Mouse (Mus musculus): Measurements from ENCODE around the gene Pcgf1. TPM values are rescaled to one million over a fixed set of nuclear protein-coding genes. Genes with fewer than 3 reads are reported as not detected.

The Pcgf1 gene
- polyA plus RNA-seq, 1 experiment from 2014 or later, result 27.8 TPM

GRCm38 (mm10) chr6:83101688-83102556, 24.3 kb downstream of the Pcgf1 start:
- DNase-seq (ENCODE audit: low spot score), result peak; percentile 81

DNA sequence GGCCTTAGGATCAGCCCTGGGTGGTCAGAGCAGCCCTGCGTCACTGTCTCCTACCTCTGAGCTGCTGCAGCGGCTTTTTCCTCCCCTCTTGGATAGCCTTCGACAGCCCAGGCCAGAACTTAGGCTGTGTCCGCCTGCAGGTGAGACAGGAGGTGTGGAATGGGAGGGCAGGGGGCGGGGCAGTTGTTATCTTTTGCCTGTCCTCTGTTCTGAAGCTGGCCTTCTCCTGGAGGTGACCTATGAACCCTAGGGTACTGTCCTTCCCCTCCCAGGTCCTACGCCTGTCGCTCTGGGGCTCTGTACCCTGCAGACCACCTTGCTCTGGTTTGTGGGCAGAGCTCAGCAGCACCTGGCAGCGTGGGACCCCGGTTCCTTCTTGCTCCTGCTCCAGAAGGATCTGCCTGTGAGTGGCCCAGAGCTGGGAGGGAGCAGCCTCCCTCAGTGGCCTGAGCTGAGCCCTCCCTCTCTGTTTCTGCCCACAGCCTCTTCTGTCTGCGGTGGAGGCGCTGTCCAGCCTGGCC, 25.5 kb downstream of the Pcgf1 start:
- no peak for DNase-seq (ENCODE audit: low spot score)

GRCm38 (mm10) chr6:83104158-83104557, 26.5 kb downstream of the Pcgf1 start:
- DNase-seq (ENCODE audit: low spot score), result no peak

DNA sequence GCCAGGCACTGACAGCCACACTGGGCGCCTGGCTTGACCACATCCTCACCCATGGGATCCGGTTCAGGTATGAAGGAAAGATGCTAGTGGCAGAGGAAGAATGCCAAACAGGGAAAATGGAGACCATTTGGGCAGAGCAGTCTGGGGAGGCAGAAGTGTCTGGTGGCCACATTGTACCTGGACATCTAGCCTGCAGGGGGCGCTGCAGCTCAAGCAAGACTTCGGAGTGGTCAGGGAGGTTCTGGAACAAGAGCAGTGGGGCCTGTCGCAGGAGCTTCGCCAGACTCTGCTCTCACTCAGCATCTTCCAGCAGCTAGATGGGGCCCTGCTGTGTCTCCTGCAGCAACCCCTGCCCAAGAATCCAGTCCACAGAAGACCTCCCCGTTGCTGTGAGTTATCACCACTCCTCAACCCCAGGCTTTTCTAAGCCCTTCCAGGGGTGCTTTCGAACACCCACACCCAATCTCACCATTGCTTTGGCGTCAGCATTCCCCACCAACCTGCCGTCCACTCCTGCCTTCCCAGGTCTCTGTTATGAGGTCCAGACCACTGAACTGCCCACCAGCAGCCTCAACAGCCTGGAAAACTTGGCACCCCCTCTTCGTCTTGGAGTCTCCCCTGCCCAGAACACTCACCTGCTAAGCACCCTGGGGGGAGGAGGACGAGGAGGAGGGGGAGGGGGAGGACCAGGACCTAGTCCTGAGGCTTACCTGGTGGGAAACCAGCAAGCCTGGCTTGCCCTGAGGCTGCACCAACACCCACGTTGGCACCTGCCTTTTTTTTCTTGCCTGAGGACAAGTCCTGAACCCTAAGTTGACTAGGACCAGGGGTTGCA, 30.1 kb downstream of the Pcgf1 start:
- DNase-seq (ENCODE audit: low spot score), result peak; percentile 83

DNA sequence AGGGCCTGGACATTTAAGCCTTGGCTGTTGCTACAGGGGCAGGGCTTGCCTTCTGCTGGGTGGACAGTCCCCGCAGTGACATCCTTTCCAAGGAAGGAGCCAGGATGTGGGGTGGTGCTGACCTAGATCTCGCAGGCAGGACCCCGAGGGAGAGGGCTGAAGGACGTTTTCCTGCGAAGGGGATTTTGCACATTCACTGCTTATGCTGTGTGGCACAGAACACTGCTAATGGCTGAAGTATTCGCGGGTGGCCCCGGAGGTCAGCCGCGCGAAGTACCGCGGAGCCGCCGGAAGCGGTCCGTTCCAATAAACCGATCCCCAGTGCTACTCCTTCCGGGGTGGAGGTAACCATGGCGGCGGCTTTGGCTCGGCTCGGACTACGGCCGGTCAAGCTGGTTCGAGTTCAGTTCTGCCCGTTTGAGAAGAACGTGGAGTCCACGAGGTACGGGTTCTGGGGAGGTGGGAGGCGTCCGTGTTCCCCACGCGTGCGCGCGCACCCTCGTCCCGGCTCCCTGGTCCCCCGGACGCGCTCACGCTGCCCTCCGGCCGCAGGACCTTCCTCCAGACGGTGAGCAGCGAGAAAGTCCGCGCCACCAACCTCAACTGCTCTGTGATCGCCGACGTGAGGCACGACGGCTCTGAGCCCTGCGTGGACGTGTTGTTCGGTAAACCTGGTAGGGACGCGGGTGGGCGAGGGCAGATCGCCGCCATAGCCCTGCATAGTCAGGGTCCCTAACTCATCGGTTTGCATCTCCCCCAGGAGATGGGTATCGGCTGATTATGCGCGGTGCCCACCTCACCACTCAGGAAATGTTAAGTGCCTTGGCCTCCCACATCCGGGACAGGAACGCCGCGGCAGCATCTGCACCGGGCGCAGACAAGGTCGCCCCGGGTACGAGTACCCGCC, 31.3 kb downstream of the Pcgf1 start, which contains the start of gene Mrpl53:
Gene Mrpl53, plus strand, starts transcription at position 279 of the 907 bp plus-strand sequence.
- DNase-seq (ENCODE audit: low spot score), result peak; percentile 61

DNA sequence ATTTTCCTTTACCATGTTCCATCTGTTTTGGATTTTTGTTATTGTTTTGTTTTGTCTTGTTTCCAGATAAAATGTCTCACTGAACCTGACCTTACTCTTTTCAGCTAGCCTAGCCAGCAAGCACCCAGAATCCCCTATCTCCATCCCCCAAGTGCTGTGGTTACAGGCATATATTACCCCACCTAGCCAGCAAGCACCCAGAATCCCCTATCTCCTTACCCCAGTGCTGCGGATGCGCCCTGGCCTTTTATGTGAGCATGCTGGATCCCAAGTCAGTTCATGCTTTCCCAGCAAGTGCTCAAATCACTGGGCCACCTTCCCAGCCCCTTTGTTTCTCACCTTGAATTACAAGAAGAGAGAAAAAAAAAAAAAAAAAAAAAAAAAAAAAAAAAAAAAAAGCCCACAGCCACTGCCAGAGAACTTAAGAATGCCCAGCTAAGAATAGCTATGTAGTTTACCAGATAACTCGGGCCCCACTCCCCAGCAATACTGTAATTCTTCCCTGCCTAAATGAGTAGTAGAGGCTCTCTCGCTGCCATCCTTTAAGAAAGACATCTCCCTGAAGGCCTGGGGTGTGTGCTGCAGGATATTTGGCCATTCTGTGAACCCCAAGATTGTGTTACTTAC, 34.0 kb downstream of the Pcgf1 start:
- no peak for DNase-seq (ENCODE audit: low spot score)

- peak; percentile 89 for DNase-seq (ENCODE audit: low spot score)
Measured at GRCm38 (mm10) chr6:83115011-83115671, 37.5 kb downstream of the Pcgf1 start, which contains the start of gene Mogs. Gene Mogs, plus strand, starts transcription at chr6:83115496.

GRCm38 (mm10) chr6:83115682-83116372, 38.2 kb downstream of the Pcgf1 start:
- DNase-seq (ENCODE audit: low spot score), result peak; percentile 44

DNA sequence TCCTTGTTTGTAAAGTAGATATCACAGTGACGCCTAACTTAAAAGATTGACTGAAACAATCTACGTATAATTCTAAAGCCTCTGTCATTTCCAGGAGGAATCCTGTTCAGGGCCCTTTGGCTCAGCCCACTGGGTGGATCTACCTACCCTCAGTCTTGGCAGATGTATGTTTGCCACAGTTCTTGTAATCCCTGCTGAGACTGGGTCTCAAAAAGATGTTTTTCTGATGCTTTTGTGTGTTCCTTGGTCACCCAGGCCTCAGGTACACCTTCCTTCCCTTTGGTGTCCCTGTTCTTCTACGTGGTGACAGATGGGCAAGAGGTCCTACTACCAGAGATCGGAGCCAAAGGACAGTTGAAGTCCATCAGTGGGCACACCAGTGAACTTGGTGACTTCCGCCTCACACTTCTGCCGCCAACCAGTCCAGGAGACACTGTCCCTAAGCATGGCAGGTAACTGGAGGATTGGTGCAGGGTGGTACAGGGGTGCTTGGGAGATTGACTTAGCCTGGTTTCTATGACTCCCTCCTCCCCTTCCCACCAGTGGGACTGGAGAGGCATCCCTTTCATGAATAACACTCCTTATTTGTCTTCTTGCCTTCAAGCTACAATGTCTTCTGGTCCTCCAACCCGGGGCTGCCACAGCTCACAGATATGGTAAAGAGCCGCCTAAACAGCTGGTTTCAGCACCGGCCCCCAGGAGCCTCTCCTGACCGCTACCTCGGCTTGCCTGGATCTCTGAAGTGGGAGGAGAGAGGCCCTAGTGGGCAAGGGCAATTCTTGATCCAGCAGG, 38.9 kb downstream of the Pcgf1 start:
- no peak for DNase-seq (ENCODE audit: low spot score)

DNA sequence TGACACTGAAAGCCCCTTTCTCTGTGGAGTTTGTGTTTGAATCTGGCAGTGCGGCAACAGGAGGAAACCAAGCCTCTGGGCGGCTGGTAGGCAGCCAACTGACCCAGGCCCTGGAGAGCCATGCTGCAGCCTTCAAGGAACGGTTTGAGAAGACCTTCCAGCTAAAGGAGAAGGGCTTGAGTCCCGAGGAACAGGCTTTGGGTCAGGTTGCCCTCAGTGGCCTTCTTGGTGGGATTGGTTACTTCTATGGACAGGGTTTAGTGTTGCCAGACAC, 39.4 kb downstream of the Pcgf1 start:
- no peak for DNase-seq (ENCODE audit: low spot score)

DNA sequence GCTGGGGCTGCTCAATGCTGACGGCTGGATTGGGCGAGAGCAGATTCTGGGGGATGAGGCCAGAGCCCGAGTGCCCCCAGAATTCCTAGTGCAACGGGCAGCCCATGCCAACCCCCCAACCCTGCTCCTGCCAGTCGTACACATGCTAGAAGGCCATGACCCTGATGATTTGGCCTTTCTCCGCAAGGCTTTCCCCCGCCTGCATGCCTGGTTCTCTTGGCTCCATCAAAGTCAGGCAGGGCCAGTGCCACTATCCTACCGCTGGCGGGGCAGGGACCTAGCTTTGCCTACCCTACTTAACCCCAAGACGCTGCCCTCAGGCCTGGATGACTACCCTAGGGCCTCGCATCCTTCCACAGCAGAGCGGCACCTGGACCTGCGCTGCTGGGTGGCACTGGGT, 39.9 kb downstream of the Pcgf1 start:
- no peak for DNase-seq (ENCODE audit: low spot score)

DNA sequence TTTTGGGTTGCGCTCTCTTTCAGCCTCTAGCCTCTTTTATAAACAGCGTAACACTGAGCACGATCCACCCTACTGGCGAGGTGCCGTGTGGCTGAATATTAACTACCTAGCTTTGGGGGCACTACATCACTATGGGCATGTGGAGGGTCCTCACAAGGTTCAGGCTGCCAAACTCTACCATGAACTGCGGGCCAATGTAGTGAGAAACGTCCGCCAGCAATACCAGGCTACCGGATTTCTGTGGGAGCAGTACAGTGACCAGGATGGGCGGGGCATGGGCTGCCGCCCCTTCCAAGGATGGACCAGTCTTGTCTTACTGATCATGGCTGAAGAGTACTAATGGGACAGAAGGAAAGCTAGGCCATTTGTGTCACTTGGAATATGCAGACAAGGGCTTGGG, 40.7 kb downstream of the Pcgf1 start:
- no peak for DNase-seq (ENCODE audit: low spot score)

DNA sequence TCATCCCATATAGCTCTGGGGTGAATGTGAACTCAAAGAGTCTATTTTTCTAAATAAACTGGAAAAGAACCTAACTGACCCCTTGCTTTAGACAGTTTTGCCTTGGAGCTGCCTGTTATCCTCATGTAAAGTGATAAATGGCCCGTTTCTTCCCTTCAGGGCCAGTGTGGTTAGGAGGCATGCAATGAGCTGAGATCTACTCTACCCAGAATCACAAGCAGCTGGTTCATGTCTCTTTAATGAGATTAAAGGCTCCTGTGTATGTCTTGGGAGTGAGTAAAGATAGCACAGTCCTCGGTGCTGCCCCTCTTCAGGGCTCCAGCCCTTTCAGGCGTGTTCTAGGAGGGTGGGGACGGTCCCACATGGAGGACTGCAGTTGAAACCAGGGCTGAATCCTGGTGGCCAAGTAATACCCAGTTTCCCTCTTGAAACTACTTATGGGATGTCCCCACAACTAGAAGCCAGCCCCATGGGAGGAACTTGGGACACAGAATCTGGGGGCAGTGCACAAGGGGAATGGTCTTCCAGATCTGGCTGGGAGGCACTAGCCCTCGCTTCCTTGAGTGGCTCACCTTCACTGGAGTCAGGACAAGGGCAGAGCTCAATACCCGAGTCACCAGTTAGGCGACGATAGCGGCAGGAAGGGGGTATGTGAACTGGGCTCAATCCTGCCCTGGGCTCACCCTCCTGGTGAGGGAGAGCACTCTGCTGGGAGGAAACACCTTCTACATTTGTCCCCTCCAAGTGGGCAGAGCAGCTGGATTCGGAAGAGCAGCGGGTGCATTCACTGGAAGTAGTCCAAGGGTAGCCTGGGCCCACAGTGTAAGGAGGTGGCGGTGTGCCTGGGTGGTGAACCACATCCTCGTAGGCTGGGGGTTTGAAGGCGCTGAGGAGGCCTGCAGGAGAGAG, 41.4 kb downstream of the Pcgf1 start:
- no peak for DNase-seq (ENCODE audit: low spot score)

DNA sequence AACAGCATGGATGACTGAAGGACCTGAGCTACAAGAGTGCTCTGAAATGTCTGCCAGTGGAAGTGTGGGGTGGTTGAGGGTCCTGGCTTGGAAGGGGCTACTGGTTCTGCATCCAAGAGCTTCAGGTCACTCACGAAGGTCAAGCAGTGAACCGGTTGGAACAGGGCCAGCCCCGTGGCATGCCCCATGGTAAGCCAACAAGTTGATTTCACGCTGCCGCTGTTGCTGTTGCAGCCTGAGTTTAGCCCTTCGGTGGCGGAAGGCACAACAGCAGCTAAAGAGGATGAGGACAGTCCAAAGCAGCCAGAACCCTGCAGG, 42.0 kb downstream of the Pcgf1 start:
- DNase-seq (ENCODE audit: low spot score), result no peak

DNA sequence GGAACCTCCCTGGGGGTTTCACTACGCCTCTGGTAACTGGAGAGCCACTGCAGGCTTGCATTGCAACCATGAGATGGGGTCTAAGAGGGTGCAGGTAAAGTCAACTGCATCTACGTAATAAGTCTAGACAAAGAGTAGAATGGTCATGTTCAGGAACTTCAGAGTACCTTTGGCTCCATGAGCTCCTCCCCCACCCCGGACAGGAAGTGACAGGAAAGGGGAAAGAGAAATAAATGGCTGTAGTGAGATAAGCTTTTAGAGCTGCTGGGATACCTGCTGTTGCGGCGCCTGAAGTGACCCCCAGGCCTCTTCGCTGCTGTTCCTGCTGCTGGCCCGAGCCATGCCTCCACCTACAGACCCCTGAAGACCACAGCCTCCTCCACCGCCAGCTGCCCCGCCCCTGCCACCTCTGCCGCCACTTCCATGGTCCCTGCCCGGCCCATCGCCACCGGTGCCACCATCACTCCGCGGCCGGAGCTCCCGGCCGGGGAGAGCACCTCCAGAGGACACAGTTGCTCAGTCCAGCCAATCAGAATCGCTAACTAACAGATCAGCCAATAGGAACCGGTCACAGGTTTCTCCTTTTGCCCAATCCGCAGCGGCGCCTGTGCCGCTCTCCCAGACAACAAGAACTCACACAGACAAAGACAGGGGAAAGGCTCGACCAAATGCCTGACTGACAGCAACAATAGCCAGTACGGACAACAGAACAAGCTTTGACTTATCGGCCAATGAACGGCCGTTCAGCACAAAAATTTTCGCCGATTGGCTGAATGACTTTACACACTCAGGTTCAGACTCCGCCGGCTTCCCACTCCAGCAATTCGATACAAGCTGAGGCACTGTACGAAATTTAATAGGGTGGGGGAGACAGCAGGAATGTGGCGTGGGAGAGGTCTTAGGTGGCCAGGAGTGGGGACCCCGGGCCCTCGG, 43.5 kb downstream of the Pcgf1 start, which contains the start of gene Wbp1:
Gene Wbp1, minus strand, starts transcription at position 630 of the 933 bp plus-strand sequence.
- peak; percentile 97 for DNase-seq (ENCODE audit: low spot score)
